Mouse (Mus musculus) gastrocnemius, adult 8-10 months (tissue): ENCODE measurements around the gene Ddx55. TPM values are rescaled to one million over a fixed set of nuclear protein-coding genes. Genes with fewer than 3 reads are reported as not detected.

Experiments used
- DNase-seq, 2 experiments: peaks; one replicate each; pipeline ENCODE4 v3.0.0; 2022; ENCODE audit warnings: low spot score in 2 of 2
- total RNA-seq, 4 experiments: library from RNA; stranded (reverse); gene quantifications; 2 replicates each; pipeline ENCODE4 v1.2.4; 2022

Ddx55 gene
- 1 to 10 TPM; 3.8 to 8.0 (median 4.9) TPM for total RNA-seq

DNA sequence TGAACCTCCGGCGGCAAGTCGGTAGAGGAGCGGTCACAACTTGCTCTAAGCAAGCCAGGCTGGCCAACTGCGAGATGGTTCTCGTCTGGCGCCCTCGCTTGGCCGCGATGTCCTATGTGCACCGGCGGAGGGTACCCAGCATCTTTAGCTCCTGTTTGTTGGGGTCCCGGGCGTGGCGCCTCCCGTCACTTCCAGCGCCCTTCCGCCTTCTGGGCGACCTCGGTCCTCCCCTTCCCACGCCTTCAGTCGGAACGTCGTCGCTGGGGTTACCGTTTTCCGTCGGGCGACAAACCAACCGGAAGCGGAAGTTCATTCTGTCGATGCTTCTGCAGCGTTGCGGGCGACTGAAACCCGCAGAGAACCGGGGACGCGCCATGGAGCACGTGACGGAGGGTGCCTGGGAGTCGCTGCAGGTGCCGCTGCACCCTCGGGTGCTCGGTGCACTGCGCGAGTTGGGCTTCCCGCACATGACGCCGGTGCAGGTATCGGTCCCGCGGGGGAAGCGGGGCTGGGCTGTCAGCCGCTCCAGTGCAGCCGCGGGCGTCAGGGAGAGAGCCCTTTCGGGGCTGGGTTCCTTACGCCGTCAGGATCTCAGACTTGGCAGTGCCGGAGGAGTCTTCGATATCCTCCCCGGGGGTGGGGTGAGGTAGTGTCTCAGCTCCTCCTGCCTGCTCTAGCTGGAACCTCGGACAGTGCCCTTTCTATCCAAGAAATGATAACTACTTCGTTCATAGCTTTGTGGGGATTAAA is at the start of gene Ddx55:
TSS of gene Ddx55 (plus strand) at position 307 of the 750 bp plus-strand sequence.
- DNase-seq: peak; percentile 78 to 79

DNA sequence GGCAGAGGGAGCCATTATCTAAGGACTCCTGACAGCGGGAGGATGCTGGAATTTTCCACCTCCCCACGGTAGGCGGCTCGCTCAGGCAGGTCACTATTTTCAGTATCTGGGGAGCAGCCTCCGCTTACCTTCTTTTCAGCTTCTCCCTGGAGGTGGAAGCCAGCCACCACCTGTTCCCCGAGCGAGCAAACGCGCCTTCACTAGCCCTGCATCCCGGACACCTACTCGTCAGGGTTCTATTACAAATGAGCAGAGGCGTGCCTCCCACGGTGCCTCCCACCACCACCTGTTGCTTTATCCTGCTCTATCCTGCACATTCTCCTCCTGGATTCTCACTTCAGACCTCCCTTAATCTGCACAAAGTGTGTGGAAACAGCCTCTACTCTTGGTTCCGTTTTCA is 48.9 kb upstream of the Ddx55 start:
- DNase-seq: no peak

DNA sequence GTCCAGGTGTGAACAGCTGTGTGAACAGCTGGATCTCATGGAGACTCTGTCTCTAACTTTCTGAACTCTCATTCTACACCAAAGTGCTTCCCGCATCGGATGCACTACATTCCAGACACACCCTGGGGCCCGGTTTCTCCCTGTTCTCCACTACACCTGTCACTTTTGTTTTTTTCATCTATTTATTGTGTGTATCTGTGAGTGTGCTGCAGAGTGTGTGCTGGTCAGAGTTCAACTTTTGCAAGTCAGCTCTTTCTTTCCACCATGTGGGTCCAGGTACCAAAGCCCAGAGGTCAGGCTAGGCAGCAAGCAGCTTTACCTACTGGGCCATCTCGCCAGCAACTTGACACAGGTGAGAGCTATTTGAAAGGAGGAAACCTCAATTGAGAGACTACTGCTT is 47.4 kb upstream of the Ddx55 start:
- DNase-seq: no peak

DNA sequence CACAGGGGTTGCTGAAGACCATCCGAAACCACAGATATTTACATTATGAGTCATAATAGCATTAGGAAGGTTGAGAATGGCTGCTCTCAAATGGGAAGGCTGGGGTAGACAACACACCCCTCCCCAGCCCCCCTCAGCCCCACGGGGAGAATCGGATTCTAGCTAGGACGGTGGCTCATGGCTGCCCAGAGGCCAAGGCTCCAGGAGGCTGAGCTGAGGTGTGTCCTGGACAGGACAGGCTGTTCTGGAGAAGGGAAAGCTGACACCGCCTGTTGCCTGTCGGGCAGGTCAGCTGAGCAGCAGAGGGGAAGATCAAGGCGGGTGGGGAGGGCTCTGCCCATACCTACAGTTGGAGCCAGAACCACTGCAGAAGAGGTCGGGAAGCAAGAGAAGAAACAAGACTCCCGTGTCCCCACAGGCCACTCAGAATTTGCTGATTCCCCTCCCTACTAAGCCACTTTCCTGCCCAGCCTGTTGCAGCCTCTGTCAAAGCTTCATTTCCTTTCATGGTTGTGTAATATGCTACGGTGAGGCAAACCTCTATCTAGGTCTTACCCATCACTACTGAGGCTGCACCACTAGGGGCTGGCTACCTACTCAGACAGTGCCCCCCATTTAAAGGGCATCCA is 45.8 kb upstream of the Ddx55 start:
- DNase-seq: peak; percentile 74 to 84

DNA sequence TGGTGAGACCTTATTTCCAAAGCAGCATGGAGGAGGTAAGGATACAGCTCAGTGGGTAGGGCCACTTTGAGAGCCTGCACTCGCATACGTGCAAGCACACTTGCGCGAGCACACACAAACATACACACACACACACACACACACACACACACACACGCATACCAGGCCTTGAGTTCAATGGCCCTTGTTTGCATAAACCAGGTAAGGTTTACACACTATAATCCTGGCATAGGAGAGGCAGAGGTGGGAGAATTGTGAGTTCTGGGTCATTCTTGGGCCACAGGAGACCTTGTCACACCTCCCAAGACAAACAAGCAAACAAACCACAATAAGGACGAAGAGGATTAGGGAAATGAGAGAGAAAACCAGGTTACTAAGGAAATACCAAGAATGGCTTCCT is 43.5 kb upstream of the Ddx55 start:
- no peak for DNase-seq

DNA sequence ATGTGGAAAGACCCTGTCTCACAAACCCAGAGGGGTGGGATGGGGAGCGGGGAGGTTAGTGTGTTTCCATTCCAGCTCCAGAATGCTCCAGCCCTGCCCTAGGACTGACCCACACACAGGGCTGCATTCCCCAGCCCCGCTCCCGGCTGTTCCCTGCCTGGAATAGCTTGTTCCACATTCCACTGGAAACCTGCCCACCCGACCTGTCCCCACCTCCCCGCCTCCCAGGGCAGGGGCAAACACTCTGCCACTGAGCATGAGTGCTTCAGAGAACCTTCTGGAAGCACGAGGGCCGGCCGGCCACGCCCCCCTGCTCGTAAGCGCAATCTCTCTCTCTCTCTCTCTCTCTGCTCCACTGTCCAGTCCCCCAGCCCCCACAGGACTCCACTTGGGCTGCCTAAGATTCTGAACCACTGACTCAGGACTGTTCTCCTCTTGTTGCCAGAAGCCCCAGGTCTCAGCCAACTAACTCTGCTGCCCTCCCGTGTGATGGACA is 42.9 kb upstream of the Ddx55 start:
- DNase-seq: peak; percentile 79 to 85

DNA sequence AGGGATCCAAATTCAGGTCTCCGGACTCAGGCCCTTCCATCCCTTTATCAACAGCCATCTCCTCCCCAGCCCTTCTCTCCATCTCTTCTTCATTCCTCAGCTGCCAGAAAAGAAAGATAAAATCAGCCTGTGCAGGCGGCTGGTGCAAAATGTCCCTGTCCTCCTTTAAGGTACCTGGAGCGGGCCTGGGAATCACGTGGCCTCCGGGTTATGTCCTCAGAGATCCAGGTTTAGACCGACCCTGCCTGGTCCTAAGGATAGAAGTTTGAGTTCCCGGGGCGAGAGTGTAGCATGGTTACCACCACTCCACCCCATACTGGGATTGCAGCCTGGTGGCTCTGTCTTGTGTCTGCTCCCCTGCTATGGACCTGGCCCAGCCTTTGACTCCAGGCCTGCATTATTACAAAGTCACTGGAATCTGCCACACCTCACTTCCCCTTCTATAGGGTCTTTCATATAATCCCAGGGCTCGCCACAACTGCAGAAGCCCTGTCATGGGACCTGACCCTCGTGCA is 42.1 kb upstream of the Ddx55 start:
- peak; percentile 35 to 54 for DNase-seq

DNA sequence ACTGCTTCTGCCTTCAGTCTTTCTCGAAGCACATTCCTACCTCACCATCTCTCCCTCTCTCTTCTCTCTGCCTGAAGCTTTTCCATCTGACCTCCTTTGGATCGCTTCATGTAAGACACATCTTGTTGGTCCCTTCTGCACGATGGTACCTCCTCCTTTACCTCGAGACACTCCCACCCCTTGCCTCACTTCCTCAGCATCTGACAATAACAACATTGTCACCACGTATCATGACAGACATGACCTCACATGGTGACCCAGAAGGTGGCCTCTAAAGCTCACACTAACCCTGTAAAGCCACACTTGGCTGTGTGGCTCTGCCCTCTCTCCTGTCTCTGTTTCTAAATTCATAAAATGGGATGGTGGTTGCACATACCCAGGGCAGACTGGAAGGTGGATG is 36.9 kb upstream of the Ddx55 start:
- DNase-seq: no peak

DNA sequence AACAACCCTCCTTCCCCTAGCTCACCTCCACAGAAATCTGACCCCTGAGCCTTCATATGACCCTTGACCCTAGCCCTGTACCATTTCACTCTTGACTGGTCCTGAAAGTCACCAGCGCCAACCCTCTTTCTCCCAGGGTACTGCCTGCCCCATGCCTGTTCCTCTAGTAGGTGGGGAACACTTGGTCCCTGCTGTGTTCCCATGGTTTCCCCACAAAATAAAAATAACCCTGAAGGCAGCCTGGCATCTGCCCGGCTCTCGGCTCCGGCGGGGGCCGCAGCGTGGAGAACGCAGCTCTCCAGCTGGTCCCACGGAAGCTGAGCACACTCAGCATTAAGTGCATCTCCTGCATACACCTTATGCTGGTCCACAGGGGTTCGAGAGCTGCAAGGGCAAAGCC is 34.0 kb upstream of the Ddx55 start:
- no peak for DNase-seq

DNA sequence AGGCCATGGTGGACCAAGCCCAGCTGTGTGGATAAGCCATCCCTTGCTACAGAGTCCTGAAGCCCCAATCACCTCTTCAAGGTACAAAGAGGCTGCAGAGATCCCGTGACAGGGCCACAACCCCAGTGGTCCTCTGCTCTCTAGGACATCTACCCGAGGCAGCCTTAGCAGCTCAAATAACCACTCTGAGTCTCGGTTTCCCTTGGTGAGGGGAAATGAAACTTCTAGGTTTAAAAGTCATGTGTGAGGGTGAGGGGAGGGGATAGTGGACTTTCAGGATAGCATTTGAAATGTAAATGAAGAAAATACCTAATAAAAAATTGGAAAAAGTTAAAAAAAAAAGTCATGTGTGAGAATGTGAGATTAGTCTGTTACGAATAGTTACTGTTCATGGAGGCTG is 31.1 kb upstream of the Ddx55 start:
- DNase-seq: no peak

DNA sequence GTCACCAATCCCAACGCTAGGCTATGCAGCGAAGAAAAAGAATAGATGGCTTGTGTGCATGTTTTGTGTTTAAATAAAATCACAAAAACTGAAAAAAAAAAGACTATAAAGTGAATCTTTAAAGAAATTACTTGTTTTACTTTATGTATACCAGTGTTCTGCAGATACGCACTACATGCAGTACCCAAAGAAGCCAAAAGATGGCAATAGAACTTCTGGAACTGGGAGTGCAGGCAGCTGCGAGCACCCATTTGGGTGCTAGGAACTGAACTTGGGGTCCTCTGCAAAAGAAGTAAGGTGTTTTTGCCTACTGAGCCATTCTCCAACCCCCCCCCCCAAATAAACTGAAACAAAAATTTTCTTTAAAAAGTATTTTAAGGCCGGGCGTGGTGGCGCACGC is 29.6 kb upstream of the Ddx55 start:
- no peak for DNase-seq

DNA sequence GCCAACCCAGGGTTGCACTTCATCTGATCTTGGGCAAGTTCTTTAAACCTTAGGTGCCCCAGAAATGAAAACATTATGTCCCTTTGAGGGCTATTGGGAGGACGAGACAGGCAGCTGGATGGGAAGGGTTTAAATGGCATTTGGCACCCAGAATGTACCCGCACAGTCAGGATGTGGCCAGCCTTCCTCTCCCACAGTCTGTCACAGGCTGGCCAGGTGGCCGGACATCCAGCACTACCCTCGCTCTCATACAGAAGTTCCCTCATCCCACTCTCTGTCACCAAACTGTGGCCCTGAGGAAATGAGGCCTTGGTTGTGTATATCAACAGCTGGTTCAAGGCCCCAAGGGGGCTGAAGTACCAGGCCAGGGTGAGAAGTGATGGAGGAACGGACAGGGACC is 27.7 kb upstream of the Ddx55 start:
- no peak for DNase-seq

DNA sequence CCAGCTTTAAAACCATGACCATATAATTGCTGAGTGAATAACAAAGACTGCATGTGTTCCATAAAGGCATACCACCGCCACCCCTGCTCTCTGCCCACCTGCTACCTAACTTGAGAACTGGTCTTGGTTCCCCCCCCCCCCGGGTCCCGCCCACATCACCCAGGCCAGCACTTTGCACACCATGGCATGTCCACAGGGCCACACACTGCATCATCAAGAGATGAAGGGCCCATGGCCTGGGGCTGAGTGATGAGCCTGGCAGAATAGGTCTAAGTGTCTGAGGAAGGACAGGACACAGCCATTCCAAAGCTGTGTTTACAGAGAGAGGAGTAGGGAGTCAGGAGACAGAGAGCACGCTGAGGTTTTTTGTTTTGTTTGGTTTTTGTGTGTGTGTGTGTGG is 24.3 kb upstream of the Ddx55 start:
- no peak for DNase-seq

DNA sequence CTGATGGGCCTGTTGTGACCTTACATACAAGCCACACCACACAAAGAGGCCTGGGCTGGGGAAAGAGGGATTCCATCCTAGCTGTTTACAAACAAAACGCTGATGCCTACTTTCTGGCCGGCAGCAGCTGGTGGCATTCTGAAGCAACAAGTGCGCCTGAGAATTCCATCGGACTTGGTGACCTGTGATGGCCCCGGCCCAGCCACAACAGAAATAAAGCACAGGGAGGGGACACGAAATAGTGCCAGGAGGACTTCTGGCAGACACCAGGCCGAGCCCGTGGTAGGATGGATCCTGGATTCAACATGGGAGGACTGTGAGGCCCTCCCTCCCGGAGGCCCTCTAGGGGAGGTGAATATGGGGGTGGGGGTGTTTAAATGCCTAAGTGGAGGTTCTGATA is 23.9 kb upstream of the Ddx55 start:
- peak; percentile 65 to 74 for DNase-seq

DNA sequence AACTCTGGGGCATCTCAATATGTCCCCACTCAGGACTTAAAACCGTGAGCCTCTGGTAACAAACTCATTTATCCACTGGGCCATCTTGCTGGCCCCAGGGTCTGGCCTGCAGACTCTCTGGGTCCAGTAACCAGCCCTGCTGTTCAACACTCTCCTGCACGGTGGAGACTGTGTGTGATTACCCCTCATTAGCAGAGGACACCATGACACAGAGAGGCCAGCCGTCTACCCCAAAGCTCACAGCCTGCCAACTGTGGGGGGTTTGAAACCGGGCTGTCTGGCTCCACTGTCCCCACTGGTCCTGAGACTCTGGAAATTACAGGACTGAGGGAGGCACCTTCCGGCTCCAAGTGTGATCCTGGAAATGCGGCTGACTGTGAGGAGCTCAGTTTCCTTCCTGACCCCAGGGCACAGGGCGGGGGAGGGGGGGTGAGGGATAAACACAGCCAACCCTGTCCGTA is 23.4 kb upstream of the Ddx55 start:
- DNase-seq: peak; percentile 15 to 38

DNA sequence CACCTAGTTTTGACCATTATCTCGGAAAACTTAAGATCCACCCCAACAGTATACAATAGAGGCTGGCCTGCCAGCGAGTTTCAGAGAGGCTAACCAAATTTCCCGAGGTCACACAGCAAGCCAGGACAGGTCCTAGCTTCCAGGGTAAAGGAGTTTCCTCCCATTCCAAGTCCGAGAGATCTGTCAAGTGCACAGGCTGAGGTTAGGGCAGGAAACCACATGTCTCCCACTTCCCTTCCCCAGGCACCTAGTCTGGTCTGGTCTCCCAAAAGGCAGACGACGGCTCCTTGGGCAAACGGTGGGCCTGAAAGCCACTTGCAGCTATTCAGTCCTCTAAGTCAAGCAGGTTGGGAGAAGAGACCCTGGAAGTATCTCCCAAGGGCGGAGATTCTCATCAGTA is 23.0 kb upstream of the Ddx55 start:
- DNase-seq: no peak

DNA sequence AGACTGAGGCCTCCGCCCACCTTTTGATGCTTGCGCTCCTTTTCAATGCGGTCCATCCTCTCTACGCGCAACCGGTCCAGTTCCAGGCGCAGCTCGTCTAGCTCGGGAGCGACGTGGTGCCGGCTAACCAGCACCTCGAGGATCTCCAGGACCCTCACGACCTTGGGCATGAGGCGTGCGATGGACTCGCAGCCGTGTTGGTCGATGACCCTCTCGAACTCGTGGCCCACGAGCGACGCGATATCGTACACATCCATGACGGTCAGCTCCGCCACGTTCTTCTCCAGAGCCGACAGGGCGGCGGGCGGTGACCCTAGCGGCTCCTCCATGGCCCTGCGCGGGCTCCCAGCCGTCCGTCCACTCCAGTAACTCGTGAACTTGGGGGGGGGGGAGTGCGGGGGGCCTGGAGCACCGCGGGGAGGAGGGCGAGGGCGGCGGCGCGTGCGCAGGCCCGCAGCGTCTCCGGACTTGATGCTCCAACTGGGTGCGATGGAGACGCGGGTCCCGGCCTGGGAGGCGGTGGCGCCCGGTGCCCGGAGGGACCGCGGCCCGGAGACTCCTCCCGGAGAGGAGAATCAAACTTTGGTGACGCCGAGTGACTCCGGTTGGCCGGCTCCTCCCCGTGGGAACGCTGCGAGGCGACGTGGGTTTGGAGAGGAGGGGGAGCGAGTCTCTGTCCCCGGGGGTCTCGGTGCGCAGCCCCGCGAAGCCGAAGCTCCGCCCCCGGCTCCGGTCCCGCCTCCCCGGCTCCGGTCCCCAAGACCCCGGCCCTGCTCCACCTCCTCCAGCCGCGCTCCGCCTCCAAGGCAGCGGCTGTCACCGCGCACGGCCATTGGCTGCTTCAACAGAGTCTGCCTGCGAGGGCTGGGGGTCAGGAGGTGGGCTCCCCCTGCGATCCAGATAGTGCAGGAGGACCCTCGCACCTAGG is 21.7 kb upstream of the Ddx55 start, which contains the start of gene Rilpl1:
TSS of gene Rilpl1 (minus strand) at position 737 of the 928 bp plus-strand sequence.
- DNase-seq: peak; percentile 69 to 77

DNA sequence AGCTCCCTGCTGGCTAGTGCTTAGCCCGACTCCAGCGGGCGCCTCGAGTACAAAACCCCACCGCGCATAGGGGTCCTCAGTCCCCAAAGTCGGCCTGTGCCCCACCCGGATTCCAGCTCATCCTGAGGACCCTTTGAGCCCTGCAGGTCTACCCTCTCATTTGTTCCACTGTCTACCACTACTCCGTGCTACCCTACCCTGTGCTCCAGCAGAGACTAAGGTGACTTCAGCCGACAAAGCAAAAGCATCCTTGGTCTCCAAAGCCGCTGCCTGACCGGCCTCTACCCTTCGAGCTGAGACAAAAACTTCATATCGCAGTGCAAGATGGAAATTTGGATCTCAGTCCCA is 21.1 kb upstream of the Ddx55 start:
- DNase-seq: no peak

DNA sequence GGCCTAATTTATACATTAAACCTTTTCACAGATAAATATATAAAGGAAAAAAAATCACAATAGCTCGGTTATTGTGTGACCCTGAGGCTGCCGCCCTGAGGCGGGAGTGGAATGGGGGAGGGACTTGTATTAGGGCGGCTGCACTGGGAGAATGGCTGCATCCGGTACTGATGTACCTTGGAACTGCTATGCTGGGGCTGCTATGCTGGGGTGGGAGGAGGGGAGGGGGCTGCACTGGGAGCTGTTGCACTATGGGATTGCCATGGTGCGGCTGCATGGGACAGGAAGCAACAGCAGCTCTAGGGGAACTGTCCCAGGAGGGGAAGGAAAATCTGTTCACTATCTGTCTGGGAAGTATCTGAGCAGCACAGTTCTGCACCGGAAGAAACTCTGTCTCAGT is 20.2 kb upstream of the Ddx55 start:
- DNase-seq: no peak

DNA sequence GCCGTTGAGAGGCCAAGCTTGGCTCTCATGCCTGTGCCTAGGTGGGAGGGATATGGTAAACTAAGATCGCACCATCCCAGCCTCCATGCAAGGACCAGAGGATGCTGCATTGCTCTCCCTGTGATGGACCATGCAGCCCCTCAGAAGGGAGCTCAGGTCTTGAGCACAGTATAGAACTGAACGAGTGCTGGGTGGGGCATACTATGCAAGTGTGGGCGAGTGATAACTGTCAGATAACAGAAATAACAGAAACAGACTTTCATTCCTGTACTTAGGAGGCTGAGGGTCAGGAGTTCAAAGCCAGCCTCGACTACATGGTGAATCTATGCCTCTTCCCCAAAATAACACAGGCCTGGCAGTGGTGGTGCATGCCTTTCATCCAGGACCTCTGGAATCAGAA is 17.6 kb upstream of the Ddx55 start:
- no peak for DNase-seq

DNA sequence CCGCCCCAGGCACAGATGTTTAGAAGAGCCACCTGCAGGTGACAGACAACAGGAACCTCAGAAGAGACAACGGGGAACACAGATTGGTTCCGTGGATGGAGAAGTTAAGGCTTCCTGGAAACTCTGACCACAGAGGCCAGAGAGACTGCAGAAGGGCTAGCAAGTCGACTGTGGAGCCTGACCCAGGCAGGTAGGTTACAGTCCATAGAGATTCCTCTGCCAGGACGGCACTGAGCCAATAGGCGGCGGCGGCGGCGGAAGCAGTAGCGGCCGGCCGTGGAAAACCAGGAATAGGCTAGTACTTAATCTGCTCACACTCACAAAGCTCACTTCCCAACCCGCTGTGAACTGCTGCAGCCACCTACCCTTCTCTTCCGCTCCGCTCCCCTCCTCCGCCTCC is 15.9 kb upstream of the Ddx55 start:
- DNase-seq: peak; percentile 25 to 63
